Mouse (Mus musculus): ENCODE results near the gene Kcnma1.

Kcnma1 gene

DNA sequence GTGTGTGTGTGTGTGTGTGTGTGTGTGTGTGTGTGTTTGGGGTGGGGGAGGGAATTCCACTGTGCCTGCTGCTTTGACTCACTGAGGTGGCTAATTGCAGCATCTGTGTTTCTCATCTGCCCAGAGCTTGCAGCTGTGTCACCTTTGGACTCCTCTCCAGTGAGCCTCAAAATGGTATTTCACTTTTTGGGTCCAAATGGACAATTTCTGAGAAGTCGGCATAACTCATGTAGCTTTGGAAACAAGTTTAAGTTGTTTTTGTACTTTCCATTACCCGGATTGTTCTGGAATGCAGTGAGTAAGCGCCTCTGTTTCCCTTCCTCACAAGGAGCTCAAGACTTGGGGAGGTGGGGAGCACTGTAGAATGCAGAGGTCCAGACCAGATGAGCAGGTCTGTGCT lies 317.9 kb downstream of the Kcnma1 start:
- peak; percentile 24 for DNase-seq (ENCODE audit: extremely low spot score, low spot score)

DNA sequence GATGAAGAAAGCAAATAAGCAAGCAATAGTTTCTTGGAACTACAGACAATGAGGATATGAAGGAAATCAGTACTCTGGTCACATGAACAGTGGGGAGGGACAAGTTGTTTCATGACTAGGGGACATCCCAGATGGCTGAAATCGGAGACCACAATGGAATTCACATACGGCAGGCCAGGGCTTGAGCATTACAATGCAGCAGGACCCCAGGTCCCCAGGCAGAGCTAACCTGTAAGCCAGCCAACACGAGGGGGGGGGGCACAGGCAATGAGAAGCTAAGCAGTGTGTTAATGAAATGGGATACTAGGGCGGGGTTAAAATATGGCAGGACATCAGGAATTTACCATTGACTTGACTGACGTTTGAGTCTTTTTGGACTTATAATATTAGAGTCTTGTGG lies 324.6 kb downstream of the Kcnma1 start:
- no peak for DNase-seq (ENCODE audit: extremely low spot score, low spot score)

DNA sequence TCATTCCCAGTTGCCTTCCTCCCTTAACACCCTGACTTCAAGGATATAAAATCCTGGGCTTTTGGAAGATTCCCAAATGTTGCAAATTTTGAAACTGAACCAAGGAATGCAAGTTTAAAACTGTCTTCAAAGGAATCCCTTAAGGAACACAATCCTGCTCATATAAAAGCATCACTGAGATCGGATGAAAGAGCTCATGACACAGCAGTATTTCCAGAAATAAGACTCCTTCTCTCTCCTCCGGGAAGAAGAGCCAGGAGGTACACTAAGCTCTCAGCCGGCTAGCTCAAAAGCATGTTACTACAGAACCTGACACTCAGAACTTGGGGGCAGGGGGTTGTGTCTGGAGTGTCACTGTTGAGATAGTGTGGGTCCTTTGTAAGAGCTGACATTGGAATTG lies 325.8 kb downstream of the Kcnma1 start:
- no peak for DNase-seq (ENCODE audit: extremely low spot score, low spot score)

DNA sequence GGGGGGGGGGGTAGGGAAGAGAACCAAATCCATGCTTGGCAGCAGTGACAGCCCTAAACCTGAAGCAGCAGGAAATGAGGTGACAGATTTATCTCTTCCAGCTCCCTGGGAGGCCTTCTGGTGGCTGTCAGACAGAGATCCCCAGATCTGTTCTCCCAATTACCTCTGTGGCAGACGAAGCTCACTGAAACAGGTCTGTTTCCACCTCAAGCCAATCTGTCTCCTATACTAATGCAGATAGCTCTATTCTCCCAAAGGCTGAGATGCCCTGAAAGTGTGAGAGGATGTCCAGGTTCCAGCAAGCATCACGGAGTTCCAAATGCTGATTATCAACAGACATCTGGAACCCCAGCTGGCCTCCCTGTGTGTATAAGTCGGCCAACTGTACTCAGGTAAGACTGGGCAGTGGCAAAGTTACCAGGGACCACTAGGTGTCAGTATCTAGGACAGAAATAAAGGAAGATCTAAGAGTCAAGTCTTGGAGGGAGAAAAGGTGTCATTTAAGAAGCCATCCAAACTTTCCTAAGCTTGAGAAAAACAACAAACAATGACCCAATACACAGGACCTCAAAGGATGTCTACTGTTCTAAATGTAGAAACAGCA lies 329.7 kb downstream of the Kcnma1 start:
- no peak for DNase-seq (ENCODE audit: extremely low spot score, low spot score)

DNA sequence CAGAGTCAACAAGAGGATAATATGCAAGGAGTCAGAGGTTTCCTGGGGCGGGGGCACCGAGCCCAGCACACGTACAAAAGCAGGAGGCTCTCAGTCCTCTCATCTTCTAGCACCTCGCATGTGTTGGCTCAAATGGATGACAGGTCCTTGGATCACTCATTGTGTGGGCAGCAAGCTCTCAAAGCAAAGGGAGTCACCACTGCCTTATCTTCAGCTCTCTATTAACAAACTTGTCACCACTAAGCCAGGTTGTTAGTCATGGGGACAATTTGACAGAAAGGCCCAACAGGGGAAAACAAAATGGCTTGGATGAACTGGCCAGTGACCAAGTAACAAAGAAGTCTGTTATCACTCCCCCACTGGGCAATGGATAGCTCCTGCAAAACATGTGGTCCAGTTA lies 331.5 kb downstream of the Kcnma1 start:
- DNase-seq (ENCODE audit: extremely low spot score, low spot score): no peak

DNA sequence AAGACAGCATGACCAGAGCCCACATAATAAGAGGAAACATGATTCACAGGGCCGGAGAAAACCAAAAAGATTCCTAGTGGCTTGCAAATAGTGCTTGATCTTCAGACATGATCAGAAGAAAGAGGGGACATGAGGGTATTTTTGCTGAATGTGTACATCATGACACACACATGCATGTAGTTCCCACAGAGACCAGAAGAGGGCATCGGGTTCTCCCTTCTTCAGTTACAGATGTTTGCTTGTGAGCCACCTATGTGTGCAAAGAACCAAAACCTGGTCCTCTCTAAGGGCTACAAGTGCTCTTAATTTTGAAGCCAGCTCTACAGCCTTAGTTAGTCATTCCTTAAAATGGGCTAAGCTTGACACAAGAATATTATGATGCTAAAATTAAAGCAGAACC lies 334.9 kb downstream of the Kcnma1 start:
- DNase-seq (ENCODE audit: extremely low spot score, low spot score): peak; percentile 32

DNA sequence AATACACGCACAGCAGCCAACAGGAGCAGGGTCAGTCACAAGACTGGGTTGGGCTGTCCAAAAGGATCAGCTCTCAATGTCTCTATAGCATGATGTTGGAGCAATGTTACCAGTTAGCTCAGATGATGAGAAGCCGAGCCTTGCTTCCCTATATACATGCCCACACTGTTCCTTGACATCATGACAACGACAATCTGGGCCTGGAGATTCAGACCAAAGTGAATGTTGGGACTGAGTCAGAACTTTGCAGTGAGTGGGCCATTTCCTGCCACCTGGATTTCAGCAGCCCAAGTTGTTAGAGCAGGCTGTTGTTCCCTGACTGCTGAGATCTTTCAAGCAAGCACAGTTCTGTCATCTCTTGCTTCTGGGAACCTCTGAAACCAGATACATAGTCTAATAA lies 347.9 kb downstream of the Kcnma1 start:
- no peak for DNase-seq (ENCODE audit: extremely low spot score, low spot score)

DNA sequence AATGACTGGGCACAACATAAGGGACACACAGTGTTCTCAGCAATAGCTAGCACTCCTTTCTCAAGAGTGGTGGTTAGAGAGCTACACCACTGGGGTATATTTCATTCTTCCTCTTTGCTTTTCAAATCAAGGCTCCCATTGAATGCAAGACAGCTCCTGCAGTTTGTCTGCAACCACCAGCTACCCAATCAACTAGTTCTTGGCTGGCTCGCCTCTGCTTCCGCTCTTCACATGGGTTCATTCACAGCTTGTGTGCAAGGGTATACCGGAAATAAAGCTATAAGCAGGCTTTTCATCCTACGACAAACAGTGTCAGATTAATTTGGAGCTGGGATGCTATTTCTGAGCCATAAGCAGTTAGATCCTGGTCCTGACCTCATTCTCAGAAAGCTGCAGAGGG lies 362.6 kb downstream of the Kcnma1 start:
- no peak for DNase-seq (ENCODE audit: extremely low spot score, low spot score)

DNA sequence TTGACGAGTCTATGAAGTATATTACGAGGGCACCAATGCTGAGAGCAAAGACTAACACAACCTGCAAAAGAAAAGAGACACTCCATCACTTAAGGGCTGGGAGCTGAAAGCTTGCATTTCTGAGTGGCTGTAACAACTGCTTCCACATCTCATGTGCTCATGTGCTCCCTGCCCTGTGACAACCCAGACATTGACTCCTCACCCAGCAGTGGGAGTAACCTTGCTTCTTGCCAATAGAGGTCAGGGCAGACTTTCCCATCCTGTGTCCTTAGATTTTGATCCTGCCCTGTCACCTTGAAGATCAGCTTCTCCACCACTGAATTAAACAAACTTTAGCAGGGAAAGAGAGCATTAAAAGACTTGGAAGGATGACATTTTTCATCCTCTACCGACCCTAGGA lies 364.2 kb downstream of the Kcnma1 start:
- no peak for DNase-seq (ENCODE audit: extremely low spot score, low spot score)

DNA sequence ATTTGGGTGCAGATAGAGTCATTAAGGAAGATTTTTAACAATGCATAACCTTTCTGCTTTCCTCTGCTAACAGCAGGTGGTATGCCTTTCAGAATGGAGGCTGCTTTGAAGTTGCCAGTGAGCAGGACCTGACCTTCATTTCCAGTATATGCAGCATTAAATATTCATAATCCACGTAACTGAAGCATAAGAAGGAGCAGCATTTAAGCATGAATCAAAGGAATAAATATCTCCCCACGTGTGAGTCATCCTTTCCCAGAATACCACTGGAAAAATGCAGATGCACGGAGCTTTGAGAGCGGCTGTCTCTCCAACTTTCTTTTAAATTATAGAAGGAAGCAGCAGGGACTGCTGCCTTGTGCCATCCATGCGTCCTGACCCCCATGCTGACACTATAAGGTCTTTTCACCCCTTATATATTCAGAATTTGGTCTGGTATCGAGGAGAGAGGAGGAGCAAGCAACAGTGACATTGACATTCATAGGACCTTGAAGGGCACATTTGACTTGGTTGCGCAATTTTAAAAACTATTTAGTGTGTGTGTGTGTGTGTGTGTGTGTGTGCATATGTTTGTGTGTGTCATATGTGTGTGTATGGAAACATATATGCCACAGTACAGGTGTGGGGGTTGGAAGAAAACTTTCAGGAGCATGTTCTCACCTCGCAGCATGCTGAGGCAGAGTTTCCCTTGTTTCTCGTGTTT lies 368.8 kb downstream of the Kcnma1 start:
- DNase-seq (ENCODE audit: extremely low spot score, low spot score): no peak

DNA sequence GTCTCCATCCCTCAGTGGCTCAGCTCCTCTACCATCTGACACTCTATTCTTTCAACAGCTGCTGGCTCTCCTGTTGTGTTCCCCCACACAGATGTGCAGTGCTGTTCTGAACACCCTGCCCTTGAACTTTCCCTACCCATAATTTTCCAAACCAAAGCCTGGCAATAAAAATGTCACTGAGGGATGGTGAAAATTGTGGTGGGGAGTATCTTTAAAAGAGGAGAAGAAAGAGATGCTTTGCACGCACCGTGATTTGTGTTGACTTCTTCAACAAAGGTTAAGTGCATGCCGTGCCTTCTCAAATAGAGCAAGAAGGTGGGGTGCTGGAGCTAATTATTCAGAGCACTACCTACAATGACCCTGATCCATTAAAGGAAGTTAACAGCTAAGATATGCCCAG lies 371.1 kb downstream of the Kcnma1 start:
- no peak for DNase-seq (ENCODE audit: extremely low spot score, low spot score)

DNA sequence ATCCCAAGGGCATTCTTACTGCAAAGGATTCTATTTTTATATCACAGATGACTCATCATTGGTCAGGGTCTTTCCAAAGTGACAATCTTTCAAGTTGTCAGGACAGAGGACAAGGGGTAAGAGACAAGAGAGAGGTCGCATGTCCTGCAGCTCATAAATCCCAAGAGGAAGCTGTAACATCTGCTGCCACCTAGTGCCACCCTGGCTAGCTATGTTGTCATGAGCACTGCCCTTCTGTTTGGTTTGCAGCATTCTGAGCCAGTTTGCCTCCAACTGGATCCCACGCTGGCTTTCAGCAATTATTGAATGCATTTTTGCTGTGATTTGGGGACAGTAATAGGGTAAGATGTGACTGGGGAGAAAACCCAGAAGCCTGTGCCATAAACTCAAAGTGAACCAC lies 373.6 kb downstream of the Kcnma1 start:
- no peak for DNase-seq (ENCODE audit: extremely low spot score, low spot score)

DNA sequence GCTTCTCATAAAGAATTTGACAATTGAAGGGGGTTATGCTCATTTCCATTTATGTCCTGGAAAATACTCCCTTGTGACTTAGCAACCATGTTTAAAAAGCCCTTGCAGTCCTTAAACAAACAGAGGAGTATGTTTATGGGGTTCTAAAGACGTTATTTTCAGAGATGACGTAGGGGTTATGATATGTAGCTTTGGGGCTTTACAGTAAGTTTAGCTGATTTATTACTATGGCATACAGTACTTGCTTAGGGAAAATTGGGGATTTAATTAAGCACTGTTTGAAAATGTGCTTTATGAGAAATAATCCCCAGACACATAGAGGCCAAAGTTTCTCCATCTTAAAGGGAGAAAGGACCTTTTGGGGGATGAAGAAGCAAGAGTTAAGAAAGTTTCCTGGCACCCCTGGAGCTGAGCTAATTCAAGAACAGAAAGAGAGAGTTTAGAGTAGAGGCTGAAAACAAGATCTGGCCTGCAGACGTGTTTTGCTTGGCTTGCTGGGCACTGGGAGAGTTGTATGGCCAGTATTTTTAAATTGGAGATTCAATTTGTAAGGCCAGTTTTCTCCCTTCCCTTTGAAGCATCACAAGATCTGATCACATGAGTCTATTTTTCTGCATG lies 376.1 kb downstream of the Kcnma1 start:
- no peak for DNase-seq (ENCODE audit: extremely low spot score, low spot score)

DNA sequence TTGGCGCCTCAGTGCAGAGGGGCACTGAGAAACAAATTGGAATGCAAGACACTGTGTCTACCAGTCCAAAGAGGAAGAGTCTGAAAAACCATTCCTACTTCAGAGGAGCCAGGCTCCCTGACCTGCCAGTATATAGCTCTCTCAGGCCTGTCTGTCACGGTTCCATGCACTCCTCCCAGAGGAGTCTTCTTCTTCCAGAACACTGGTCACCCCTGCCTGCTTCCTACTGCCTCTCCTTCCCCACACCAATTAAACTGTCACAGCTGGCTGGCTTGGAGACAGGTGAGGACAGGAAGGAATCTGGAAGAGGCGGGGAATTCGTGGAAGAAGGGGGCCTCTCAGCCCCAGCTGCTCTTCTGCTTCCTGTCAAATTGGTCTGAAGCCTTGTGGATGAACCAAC lies 378.4 kb downstream of the Kcnma1 start:
- DNase-seq (ENCODE audit: extremely low spot score, low spot score): no peak

DNA sequence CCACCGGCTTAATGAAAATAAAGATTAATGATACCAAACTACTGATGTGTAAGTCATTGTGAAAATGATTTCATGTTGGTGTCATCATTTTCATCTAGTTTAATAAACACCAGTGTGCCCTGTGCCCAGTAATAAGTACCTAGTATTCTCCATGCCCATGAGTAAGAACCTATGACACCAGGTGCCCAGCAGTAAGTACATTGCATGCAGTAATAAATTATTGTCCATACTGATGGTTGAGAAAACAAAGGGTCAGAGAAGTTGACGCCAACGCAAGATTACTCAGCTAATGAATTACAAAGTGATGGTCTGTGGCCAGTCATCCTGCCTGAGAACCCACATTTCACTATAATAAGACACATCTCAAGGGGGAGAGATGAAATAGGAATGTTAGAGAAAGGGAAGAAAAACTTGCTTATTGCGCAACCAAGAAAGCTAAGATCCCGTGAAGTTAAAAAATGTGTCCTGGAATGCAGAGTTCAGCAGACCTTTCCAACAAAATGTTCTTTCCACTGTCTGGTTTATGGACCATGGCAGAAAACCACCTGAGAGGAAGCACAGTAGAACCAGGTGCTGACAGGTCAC lies 381.2 kb downstream of the Kcnma1 start:
- DNase-seq (ENCODE audit: extremely low spot score, low spot score): no peak

DNA sequence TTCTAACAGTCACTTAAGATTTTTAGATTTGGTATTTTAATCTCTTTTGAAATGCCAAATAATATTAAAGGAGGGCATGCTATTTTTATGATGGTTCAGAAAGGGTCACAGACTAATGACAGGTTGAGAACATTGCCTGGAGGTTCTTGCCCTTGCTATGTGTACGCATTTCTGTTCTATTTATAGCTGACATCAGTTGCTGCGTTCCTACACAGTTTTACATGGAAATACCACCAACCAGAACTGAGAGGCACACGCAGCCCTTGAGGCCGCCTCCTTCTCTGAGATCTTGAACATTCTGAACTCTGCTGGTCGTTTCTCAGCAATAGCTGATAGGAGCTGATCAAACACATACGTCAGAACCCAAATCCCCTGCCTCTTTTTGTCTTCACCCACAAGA lies 387.4 kb downstream of the Kcnma1 start:
- no peak for DNase-seq (ENCODE audit: extremely low spot score, low spot score)

DNA sequence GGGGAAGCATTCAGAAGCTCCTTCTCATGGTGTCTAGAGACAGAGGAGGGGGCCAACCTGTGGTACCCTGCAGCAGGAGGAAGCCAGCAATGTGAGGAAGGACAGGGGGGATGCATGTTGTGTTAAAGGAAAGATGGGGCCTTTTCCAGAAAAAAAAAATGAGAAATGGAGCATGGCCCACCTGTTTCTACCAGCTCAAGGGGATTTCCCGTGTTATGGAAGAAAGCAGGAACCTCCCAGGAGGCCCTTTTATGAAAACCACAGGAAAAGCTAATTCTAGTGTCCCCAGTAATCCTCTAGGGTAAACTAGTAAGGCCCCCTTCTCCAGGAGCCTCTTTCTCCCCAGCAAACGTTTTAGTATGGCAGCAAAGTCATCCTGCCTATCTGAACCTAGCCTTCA lies 388.2 kb downstream of the Kcnma1 start:
- DNase-seq (ENCODE audit: extremely low spot score, low spot score): no peak

DNA sequence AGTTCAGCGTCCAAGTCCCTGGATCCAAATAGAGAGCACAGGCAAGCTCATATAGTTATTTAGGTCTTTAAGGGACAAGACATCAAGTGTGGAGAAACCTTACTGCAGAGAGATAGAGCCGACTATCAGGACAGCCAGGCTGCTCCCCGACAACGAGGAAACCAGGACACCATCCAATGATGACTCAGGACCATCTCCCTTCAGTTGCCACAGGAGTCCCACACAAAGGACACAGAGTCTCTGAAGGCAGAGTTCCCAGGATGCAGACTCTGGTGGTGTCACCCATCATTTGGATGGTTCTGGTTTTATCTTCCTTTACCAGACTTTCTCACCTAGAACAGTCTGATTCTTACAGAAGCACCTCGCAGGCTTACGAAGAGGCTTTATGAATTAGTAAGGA lies 388.9 kb downstream of the Kcnma1 start:
- no peak for DNase-seq (ENCODE audit: extremely low spot score, low spot score)

DNA sequence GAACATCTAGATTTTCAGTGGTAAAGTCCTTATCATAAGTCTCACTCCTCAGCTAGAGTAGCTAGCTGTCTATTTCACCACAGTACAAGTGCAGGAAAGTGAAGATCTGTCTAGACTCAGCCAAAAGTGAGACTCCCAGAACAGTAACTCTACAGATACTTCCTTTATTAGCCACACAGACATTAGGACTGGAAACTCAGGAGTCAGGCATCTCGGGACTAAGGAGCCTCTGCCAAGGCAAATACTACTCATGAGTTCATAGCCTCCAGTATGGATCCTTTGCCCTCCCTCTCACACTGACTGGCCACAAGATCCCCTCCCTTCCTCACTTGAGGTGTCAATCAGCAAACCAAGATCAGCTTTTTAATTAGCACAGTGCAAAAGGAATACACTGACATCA lies 389.8 kb downstream of the Kcnma1 start:
- DNase-seq (ENCODE audit: extremely low spot score, low spot score): no peak

DNA sequence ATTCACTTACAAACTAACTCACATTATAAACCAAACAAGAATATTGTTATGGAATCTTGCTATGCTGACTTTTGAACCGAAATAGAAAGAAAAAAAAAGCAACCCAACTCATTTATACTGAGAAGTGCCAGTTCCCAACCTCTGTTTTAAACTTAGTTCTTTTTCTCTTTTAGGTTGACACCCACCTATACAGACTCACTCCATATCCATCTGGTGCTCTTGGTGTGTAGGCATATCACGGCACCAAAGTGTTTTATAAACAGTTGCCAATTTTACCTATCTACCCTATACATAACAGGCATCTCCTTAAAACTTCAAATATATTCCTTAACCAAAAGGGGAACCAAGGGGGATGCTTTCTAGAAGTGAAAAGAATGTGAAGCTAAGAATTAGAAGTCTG lies 393.6 kb downstream of the Kcnma1 start:
- DNase-seq (ENCODE audit: extremely low spot score, low spot score): no peak

DNA sequence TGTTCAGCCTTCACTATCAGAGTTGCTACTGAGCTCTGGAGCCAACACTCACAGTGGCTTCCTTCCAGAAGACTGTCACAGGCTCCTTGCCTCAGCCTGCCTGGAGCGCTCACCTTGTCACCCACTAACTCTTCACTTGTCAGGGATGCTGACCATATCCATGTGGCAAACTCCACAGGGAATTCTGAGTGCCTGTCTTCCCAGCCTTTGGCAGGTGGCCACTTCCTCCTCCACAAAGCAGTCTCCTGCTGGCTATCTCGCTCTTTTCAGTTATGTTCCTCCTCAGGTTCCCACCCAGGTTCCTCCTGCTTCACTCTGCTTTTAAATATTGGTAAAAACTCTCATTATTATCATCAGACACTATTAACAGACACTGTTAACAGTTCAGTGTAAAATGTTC lies 395.3 kb downstream of the Kcnma1 start:
- DNase-seq (ENCODE audit: extremely low spot score, low spot score): no peak

DNA sequence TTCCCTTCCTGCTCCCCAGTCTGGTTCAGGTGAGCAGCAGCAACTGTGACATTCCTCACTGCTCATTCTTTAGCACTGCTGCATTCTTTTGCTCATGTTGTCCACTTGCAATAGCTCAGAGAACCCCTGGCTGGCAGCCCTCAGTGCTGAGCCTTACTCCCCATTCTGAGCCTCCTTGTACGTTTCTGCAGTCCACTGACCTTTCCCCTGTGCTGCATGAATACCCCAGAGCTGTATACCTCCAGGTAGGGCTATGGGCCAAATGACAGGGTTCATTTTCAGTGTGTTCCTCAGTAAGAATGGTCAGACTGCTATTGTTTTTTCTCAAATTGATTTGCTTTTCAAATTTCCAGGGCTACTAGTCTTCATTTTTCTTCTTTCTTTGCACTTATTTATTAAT lies 396.2 kb downstream of the Kcnma1 start:
- no peak for DNase-seq (ENCODE audit: extremely low spot score, low spot score)

DNA sequence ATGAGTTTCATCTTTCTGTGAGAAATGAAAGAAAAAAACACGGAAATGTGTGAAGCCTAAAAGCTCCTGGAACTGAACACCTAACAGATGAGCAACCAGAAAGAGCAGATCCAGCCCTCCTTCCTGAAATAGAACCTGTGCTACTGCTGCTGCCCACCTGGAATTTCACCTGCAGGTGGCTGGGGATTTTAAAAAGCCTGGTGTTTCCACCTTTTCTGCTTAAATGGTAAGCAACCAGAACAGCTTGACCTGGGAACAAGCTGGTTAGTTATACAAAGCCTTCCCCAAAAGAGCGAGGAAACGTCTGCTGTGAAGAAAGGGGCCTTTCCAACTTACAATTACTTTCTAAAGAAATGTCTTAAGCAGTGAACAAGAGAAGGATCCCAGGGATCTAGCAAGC lies 404.2 kb downstream of the Kcnma1 start:
- DNase-seq (ENCODE audit: extremely low spot score, low spot score): no peak
